Mouse (Mus musculus) embryonic fibroblast, embryonic 13.5 days (primary cell): Measurements from ENCODE around the gene Adora2a.

Experiments
- CTCF ChIP-seq: IDR thresholded peaks from 2 replicates; pipeline ENCODE4 v1.5.1; 2011; ENCODE audit warnings: mild to moderate bottlenecking, control low read depth, low read length, moderate library complexity, borderline replicate concordance; ENCODE audit not compliant: insufficient read depth
- POLR2A ChIP-seq: IDR thresholded peaks from 2 replicates; pipeline ENCODE4 v1.6.1; 2011; ENCODE audit warnings: low read depth, mild to moderate bottlenecking, control low read depth, low read length, moderate library complexity

- TF ChIP-seq CTCF, result no peak
- no peak for TF ChIP-seq POLR2A
These were observed 34.0 kb upstream of the Adora2a start for GRCm38 (mm10) chr10:75282648-75283047.
